Mouse (Mus musculus) testis, postnatal 14 days (tissue): ENCODE measurements around the gene Nckap5.
"Not testable (repeated sequence)": the region's sequence is repeated elsewhere in the genome, so short reads cannot be mapped to it uniquely, and the experiment has no call there.

Experiments used
- DNase-seq: peaks from one replicate; pipeline ENCODE4 v3.0.0; 2021; ENCODE audit warnings: low spot score

The Nckap5 gene

DNA sequence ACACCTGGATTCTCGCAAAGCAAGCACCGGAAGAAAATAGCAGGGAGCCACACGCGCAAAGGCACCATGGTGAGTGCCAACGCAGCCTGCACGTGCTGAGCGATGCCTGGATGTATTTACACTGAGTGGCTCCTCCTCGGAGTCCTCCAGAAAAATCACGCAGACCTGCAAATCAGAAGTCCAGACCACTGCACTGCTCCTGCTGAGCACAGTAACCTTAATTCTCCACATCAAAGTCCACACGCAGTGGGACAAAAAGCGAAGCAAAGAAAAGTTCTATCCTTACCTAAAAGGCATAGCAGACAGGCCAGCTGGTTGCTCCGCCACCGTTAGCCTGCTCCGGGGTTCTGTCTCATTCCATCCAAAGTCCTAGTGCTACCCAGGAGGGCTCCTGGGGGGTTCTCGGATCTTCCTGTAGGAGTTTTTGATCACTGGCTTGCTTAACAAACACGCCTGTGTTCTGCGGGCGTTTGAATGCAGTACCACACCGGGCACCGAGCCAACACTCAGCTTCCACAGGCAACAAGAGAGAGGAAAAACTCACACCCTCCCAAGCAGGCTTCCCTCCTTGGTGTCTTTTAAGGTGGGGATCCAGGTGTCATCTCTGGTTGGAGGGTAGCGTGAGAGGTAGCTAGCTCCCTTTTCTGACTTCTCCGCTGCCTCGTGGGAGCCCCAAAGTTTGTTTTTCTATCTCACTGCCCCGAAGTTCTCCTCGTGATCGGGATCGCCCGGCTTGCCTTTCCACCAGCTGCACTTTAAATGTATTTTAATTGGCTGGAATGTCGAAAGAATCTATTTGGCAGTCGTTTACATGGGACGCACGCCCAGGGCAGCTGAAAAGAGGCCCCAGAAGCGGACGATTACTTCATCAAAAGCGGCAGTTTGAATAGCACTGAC lies at the start of gene Nckap5:
Nckap5 (minus strand) TSS at position 769 of the 897 bp plus-strand sequence.
- DNase-seq, result peak; percentile 26

DNA sequence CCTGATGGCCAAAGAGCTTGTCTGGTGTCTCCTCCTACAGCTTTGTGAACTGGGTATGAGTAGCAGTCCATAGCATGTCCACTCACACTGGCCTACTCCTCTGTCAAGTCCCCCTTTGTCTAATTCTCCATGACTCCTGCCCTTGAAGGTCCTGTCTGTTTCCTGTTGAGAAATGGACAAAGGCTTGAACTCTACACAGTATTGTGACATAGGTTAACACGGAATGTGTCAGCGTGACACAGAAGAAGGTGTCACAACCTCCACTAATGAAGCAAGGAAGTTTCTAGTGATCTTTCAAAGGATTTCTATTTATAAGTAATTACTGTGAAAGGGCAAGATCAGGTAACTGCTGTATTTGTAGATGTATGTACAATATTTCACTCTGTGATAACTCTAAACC lies 46.9 kb upstream of the Nckap5 start:
- DNase-seq, result no peak

DNA sequence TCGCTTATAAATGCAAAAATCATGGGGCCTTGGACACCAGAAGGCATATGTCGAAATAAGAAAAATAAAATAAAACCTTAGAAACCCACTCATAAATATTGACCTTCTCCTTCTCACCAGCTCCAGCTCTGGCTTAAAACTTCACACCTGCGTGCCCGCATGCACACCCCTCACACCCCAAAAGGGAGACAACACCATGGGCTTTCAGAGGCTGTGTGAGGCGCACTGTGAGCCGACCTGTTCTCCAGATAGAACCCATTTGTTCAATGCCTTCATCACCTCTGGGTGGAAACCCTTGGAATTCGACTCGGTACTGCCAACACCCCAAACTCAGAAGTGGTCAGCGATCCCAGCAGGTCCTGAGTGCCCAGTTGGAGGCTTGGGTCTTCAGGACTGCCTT lies 37.8 kb upstream of the Nckap5 start:
- no peak for DNase-seq

DNA sequence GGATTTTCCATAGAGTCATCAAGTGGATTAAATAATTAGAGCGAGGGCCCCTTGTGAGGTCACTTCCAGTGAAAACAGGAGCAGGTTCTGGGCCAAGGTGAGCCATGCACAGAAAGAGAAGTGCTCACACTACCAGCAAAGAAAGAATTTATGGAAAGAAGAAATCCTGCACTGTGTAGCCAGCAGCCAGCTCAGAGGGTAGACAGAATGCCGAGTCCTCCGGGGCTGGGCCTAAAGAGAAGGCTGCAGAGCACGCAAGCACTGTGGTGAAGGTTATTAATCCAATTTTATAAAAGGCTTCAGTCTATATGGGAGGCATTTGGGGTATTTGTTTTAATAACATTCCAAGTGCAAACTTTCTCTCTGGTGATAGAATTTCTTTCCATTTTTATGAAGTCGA lies 37.3 kb upstream of the Nckap5 start:
- no peak for DNase-seq

DNA sequence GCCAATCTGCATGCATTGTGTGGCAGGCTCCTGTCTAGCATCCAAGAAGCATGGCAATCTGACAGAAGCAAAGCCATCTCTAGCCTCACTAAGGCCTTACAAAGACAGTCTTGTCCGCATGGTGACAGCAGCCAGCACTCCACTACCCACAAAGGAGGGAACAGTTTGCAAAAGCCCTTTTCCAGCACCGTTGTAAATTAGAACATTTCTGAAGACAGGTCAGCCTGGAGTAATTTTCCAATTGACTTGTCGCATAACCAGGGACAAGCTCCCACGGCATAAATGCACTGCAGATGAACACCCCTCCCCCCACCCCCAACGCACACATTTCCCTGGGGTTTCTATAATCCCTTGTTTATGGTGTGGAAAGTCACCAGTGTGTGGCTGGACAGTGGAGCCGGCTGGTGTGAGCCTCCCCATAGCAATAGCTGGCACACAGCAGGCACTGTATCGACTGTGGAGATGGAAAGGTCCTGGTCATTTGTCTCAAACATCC lies 35.0 kb upstream of the Nckap5 start:
- no peak for DNase-seq

DNA sequence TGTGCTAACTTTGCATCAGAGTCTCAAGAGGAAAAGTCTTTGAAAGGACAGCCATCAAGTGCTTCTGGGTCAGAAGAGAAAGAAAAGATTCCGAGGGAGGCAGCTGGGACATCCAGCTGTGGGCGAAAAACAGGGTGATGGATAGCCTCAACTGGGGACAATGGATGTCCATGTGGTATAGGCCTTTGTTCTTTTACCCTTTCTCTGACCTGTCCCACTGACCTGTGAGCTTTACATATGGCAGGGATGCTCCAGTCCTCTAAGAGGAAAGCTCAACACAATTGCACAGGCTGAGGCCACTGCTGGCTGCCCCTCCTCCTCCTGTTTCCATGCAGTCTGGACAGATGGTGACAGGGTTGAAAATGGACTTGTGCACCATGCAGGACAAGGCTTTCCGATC lies 31.2 kb upstream of the Nckap5 start:
- no peak for DNase-seq

DNA sequence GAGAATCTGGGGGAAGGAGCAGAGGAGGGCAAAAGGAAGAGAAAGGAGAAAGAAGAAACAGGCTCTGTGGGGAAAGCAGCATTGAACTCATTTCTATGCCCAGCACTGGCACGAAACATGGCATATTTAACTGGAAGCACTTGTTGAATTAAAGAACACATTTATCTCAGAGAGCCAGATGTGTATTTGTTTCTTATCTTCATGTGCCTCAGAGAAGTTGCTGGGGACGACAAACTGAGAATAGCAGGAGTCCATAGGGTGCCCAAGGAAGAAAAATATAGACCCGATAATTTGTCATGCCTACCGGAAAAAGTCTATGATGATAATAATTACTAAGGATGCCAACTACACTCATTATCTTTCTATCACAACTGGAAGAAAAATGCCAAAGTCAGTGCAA lies 29.9 kb upstream of the Nckap5 start:
- DNase-seq, result no peak

DNA sequence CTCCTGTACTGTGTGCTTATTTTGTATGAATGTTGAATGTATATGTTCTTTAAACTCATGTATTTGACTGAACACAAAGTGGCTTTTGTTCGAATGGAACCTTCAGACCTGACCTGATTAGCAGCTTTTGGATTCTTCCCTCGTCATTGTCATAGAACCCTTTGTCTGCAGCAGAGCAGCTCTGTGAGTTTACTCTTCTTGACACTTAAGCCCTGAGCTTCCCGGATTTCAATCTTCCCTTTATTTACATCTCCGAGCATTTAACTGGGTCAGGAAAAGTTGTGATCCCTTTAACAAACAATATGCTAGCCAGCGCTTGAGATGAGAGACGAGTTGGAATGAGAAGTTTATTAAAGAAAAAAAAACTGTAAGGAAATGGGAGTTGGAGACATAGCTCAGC lies 18.9 kb upstream of the Nckap5 start:
- DNase-seq, result no peak

DNA sequence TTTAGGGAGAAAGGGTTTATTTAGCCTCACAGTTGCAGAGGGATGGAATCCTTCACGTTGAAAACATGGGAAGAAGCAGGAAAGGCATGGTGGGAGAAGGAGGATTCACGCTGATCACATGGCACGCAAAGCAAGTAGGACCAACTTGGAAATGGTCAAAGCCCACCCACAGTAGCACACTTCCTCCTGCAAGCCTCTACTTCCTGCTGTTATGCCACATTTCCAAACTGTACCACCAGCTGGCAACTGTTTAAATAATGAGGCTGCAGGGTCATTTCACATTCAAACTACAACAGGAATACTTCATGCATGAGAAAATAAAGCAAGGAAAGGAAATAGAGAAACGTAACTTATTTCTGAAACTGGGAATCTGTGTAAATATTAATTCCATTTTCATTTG lies 15.7 kb upstream of the Nckap5 start:
- DNase-seq, result no peak

DNA sequence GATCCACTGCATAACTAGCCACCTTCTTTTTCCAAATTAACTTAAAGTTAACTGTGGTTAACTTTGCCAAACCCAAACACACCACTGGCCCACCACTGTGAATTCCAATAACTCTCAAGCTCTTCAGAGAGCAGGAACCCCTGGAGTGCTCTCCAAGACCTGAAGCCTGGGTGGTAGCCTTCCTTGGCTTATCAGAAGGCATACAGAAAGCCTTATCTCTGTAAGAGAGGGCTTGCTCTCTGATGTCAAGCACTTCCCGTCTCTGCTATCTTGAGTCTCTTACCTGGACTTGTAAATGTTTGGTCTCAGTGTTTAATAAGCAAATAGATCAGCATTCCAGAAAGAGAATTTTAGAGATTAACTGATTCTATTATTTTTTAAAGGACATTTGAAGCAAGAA lies 2.3 kb upstream of the Nckap5 start:
- DNase-seq, result no peak

DNA sequence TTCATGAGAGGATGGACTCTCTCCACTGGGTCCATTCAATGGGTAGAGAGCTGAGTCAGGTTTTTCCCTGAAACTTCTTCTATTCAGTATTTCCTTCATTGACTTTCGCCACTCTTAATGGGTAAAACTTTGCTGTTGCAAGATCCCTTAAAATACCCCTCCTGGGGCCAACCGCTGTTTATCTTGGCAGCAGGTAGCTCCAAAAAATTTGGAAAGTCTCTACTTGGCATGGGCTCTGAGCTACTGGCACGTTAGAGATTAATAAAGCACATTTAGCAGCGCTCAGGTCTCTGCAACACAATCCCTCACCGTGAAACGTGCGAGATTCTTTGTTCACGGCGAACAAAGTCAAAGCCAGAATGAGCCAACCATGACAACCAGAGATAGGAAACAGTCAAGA lies 1.6 kb downstream of the Nckap5 start:
- no peak for DNase-seq

DNA sequence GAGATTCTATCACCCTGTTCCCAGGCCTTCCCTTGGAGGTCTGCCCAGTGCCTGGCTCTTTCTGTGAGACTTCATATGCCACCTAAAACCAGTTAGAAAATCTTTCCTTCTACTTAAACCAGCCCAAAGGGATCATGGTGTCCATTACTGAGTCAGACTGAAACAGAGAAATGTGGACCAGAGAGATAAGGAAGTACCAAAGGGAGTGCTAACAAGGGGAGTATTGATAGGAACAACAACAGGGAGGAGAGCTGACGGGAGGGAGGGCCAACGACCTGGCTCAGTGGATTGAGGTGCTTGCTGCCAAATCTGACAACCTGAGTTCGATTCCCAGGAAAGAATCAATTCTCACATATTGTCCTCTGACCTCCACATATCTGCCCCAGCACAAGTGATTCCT lies 5.8 kb downstream of the Nckap5 start:
- peak; percentile 10 for DNase-seq

DNA sequence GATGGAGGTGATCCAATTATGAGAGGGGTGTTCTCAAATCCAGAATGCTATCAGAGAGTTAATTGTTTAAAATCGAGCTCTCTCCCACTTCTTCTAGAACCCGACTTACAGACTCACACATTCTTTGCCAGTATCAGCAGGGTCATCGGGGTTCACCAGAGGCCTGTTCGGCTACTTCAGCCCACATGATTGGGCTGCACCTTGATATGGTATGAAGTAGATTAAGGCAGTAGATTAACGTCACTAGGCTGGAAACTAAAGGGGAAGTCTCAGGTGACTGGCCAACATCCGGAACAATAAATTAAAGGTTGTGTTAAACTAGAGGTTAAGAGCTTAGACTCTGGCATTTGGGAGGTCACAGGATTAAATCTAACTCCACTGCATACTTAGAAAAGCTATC lies 8.4 kb downstream of the Nckap5 start:
- no peak for DNase-seq

DNA sequence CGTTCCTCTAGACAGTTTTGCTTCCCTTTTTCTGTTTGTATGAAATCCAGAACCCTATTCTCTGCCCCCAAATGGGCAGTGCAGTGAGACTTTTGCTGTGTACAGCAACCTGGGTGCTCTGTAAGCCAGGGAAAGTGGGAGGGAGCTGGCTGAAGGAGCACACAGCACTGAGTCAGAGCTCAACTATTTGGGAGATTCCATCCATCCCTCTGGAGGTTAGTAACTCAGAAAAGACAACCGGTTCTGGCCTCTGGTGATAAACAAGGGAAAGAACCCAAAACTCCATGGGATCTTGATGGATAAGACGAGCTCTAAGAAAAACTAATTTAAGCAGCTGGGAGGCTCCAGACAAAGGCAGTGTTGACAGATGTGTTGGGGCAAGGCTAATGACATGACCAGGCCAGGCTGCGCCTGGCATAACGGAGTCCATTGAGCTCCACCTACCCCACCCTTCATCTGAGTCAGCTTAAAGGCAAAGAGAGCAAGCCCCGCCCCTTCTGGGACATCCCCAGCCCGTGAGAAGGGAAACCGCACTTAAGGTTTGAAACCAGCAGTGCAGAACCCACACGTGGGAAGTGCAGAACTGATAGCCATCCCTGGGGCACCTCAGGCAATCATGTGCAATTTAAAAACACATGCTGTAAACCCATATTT lies 13.1 kb downstream of the Nckap5 start:
- DNase-seq, result peak; percentile 10

DNA sequence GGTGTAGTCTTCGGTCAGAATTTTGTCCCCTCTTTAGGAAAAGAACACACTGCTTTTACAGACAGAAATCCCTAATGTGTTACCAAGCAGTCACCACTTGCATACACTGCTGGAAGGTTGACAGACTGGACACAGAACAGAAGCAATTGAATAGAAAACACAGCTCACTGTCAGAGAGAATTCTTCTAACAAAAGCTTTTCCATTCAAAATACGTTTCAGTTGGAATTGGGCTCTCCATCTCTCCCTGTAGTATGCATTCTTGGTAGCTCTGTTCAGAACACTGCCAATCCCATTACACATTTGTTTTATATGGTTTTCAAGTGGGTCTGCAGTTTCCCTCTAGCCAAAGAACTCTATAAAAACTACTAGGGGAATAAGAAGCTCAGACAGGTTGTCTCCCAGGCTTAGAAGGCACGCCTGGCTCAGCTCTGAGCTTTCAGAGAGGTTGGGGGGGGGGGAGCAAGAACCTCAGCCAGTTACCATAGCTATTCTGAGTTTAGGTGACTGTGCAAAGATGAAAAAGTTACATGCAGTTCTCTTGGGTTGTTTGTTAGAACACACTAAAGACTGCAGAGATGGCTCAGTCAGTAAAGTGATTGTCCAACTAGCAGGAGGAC lies 23.5 kb downstream of the Nckap5 start:
- DNase-seq, result no peak

DNA sequence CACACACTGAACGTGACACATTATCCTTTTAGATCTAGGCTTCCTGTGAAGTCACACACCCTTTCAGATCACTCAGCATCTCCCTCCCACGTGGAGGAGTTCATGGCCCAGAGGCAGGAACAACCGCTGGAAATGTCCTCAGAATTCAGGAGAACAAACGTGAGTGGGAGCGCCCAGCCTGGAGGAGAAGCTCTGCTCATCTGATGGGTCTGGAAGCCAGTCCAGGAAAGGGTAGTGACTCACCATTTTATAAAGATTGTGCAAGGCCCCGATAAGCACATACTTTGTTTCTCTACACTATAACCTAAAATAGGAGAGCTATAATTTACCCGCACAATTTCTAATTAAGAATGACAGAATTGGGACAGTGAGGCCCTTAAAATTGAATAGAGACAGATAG lies 24.1 kb downstream of the Nckap5 start:
- DNase-seq, result peak; percentile 45

DNA sequence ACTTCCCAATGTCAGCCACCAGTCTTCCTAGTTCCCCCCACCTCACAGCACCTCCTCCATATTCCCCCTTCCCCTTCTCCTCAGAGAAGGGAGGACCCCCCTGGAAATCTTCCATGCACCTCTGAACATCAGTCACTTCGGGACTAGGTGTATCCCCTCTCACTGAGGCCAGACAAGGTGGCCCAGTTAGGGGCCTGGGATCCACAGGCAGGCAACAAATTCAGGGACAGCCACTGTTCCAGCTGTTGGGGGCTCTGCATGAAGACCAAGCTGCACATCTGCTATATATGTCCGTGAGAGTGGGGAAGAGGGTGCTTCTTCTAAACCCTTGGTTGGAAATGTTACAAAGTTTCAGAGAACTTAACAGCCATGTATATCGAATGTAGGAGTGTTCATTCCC lies 28.2 kb downstream of the Nckap5 start:
- no peak for DNase-seq

DNA sequence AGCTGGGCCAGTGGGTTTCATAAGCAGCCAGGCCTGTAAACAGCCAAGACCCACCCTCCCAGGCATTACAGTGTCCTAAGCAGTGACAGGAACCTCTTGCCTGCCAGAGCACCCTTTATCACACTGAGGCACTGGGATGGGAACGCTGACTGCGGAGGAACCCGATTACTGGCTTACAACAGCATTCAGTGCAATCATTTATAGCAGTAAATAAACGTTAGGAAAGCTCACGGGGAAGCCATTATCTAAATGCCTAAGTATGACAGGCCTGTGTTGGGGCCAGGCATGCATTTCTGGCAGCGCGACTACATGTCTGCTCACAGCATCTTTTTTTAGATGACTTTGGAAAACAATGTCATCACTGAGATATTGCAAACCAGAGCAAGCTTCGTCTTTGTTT lies 28.9 kb downstream of the Nckap5 start:
- DNase-seq, result no peak

DNA sequence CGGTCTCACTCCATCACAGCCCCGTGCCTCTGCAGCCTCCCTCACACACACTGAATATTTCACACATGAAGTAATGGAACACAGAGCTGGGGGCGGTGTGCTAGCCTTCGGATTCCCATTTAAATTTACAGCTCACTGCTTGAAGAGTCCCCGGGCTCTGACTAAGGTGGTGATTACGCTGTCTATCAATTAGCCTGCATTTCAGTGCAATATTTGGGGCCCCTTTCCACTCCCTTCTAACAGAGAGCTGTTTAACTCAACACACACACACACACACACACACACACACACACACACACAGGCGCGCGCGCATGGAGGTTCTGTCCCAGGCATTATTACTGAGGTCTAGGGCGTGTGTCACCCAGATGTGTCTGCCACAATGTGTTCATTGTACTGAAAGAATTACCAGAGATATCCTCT lies 31.2 kb downstream of the Nckap5 start:
- DNase-seq, result no peak

DNA sequence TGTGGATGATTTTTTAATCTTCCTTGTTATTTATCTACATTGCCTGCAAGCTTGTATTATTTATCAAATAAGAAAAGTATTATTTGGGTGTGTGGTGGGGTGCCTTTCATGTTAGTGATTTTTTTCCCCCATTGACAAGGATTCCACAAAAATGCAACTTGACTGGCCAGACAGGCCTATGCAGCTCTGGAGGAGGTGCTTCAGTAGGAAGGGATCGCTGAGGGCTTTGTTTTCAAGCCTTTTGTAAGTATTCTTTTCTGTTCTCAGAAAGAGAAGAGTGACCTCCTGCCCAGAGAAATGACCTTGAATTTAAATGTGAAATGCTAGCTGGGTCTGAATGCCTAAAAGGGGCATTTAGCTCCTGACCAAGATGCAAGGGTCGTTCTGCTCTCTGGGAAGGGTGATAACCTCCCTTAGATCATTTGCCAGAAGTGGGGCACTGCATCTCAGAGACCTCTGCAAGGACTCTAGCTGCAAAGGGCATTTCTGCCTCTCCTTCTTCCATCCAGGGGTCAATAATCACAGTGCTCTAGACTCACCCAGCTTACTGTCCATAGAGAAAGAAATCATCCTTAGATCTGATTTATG lies 50.2 kb downstream of the Nckap5 start:
- DNase-seq, result not testable (repeated sequence)

DNA sequence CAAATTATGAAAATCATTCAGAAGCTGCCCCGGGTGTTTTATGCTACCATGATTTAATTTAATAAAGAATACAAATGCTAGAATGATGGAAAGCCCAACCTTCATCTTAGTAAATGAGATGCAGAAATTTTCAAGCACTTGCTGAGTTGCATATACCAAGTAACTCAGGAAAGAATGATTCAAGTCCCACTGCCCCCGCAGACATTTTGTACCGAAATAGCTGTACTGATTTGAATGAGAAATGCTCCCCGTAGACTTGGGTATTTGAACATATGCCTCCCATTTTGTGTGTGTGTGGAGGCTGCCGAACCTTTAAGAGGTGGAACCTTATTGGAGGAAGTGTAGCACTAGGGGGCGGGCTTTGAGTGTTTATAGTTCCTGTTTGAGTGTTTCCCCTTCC lies 56.7 kb downstream of the Nckap5 start:
- not testable (repeated sequence) for DNase-seq

DNA sequence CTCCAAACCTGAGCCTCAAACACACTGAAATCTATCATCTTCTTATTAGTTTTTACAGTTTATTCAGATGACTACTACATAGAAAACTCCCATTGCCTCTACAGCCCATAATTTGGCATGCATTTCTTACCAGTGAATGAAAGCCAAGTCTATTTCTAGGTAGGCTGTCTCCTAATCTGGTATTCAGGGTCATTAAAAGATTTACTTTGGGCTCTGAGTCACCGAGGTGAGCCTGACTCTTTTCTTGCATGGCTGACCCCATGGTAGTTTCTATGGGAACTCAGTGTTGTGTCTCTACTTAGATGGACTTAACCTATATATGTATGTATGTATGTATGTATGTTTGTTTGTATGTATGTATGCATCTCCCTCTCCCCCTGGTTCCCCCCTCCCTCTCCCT lies 63.6 kb downstream of the Nckap5 start:
- DNase-seq, result no peak
